Mouse (Mus musculus): Measurements from ENCODE around the gene Gm21800. TPM values are rescaled to one million over a fixed set of nuclear protein-coding genes. Genes with fewer than 3 reads are reported as not detected.
"Not testable (repeated sequence)": the region's sequence is repeated elsewhere in the genome, so short reads cannot be mapped to it uniquely, and the experiment has no call there.

The Gm21800 gene
- total RNA-seq (2021): not detected
- long read RNA-seq, experiment 1: 0 reads
- long read RNA-seq, experiment 2: 0 reads

- DNase-seq (ENCODE audit: low spot score in 2 of 2): not testable (repeated sequence)
Measured at GRCm38 (mm10) chrY:41406198-41406597, at the start of gene Gm21800. Gm21800 (plus strand) TSS chrY:41406498.

Data from adrenal gland, postnatal 4 days (tissue).